Mouse (Mus musculus): Measurements from ENCODE around the gene Olfr169.
"Not testable (repeated sequence)": the region's sequence is repeated elsewhere in the genome, so short reads cannot be mapped to it uniquely, and the experiment has no call there.

The Olfr169 gene

DNA sequence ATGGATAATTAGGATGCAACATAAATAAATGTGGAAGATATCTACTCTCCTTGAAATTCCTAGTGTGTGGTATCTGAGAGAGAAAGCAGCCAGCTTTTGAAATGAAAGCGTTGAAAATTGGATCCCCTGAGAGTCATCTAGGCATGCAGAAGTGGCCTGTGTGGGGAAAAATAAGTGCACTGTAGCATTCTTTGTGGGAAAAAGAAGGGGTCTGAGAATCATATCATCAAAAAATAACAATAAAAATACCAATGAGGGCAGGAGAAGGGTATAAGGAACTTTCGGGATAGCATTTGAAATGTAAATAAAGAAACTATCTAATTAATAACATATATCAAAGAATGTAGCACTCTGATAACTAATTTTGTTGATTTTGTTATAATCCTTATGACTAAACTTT, at the start of gene Olfr169:
Olfr169 (minus strand) TSS at position 101 of the 400 bp plus-strand sequence.
- DNase-seq (ENCODE audit: low spot score in 2 of 2) = not testable (repeated sequence)

DNA sequence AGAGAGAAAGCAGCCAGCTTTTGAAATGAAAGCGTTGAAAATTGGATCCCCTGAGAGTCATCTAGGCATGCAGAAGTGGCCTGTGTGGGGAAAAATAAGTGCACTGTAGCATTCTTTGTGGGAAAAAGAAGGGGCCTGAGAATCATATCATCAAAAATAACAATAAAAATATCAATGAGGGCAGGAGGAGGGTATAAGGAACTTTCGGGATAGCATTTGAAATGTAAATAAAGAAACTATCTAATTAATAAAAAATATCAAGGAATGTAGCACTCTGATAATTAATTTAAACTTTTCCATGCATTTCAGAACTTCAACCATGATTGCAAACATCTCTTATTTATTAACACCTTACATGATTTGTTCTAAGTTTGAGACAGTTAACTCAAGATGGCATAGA, 40.2 kb upstream of the Olfr169 start, which contains the start of gene Olfr170:
Olfr170 (minus strand) TSS at position 101 of the 400 bp plus-strand sequence.
- not testable (repeated sequence) for DNase-seq (ENCODE audit: low spot score in 2 of 2)

DNA sequence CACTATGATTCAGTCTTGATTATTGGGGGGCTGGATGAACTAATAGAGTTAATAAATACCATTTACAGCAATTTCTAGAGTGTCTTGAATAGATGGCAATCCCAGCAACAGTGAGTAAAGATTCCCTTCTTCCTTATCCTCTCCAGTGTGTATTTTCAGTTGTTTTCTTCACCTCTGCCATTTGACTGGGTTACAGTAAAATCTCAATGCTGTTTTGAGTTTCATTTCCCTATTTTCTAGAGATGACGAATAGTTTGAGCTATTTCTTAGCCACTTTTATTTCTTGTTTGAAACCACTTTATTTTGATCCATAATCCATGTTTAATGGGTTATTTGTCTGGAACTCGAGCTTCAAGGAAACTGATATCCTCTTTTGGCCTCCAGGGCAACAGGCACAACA, 31.6 kb upstream of the Olfr169 start:
- no peak for DNase-seq (ENCODE audit: low spot score in 2 of 2)

DNA sequence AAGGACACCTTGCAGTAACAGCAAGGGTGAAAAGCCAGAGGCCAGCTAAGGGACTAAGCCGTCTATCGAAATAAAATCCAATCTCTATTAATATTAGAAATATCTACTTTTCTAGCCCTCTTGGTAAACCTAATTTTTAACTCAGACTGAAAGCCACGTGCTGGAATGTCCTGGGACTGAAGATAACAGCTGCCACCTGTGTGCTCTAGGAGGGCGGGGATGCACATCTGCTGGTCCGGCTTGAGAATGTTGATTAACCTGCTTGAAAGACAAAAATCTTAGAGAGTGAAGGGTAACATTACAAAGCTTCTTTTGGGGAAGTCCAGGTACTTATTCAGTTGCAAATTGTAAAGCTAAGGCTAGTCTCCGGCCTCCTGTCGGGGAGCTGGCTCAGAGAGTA, 18.2 kb downstream of the Olfr169 start:
- not testable (repeated sequence) for DNase-seq (ENCODE audit: low spot score in 2 of 2)

DNA sequence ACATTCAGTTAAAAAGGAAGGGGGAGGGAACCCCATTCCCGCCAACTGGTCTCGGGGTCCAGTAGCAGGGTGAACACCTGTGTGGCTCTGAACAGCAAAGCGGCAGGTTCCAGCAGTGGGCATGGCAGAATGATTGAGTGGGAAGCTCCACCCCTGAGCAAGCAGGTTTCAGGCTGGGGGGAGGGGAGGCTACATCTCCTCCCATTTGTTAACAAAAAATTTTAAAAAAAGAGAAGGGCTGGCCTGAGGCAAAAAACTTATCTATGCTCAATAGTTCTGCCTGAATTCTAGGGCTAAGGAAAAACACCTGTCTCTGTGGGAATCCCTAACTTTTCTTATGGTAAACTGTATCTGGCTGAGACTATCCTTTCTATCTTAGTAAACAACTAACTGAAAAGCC, 19.4 kb downstream of the Olfr169 start:
- DNase-seq (ENCODE audit: low spot score in 2 of 2) = not testable (repeated sequence)

DNA sequence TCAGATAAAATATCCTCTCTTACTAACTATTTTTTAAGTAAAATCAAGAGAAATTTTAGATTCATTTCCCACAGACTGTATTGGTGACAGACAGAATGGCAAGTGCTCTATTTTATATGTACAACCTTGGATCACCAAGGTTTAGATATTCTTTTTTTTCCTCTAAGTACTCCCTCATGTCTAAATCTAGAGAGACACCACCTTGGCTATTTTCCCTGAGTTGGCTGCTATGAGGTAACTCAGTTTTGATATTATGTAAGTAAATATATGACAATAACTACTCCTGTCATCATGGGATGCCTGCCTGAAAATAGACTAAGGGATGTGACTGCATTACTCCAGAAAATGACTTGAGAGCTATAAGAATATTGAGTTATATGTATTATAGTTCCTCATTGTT, 36.2 kb downstream of the Olfr169 start, which contains the start of gene Olfr168:
Olfr168 (minus strand) TSS at position 101 of the 400 bp plus-strand sequence.
- no peak for DNase-seq (ENCODE audit: low spot score in 2 of 2)

DNA sequence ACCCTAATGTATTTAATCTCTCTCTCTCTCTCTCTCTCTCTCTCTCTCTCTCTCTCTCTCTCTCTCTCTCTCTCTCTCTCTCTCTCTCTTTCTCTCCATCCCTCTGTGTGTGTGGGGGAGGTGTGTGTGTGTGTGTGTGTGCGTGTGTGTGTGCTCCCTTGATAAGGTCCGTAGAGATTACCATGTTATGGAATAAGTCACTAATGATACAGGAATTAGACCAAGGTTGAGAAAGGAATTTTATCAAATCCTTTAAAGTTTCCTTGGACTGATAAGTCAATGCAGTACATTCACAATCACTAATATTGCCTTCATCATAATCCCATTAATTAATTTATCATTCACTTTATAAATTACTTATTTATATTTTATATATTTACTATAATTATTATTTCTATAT, 49.4 kb downstream of the Olfr169 start, which contains the start of gene Olfr167:
Olfr167 (minus strand) TSS at position 101 of the 400 bp plus-strand sequence.
- no peak for DNase-seq (ENCODE audit: low spot score in 2 of 2)
